Comparison of ENCODE assay signal across 15 mouse cellular contexts in the genomic region with DNA sequence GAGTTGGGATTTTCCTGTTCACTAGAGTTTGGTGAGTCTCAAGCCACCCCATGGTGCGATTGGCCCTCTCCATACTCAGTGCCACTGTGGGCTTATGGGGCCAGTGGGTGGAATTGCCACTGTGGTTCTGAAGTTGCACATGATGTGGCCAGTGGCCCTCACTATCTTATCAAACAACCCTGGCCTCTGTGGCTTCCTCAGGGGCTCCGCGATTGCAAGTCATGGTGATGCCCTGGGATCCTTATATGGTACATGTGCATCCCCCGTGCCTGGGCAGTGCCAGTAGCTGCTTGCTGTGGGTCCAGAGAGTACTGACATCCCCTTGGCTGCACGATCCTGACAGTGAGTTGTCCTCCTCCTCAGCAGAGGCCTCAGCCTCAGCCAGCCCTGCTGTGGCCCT. TPM values are rescaled to one million over a fixed set of nuclear protein-coding genes. Genes with fewer than 3 reads are reported as not detected.
DNase-seq lines count a peak whose midpoint lies in the region; ATAC-seq and TF ChIP-seq lines count a peak whose summit lies in the region.
"Had no signal": no experiment of that assay in that cellular context is flagged by ENCODE, and none has a peak within 500 bp of the region (broad histone marks: within the 10 kb centered on the region; RNA-seq: fewer than 3 reads in every experiment).

No protein-coding gene starts in this region.

- peak overlapping the region; percentile 8 to 57; a peak in 1 of 4 replicates for H3K27ac ChIP-seq in heart, embryonic 14.5 days (replicated peaks in 1 of 2; ENCODE audit: control insufficient read depth in 1 of 2, insufficient read depth in 1 of 2, low read depth in 2 of 2, low read length in 2 of 2)
- peak overlapping the region; percentile 51 for H3K27ac ChIP-seq in brown adipose tissue, adult 24 weeks (replicated peaks; ENCODE audit: low read depth, low read length)
- peak overlapping the region; percentile 15; the same call in 1 of the 2 replicates for H3K27ac ChIP-seq in liver, embryonic 12.5 days
- H3K27ac ChIP-seq: neural tube, embryonic 13.5 days had no signal

- no peak for ATAC-seq in heart, embryonic 14.5 days (ENCODE audit: insufficient number of reproducible peaks, insufficient read depth, low FRiP score, low read depth)
- ATAC-seq in liver, embryonic 12.5 days: peak; percentile 62
- peak; percentile 61 for ATAC-seq in megakaryocyte progenitor cell, adult 5-6 weeks (replicated peaks; ENCODE audit: poor library complexity)
- ATAC-seq: forebrain, embryonic 14.5 days; inflammation-experienced regulatory T-cells, adult 6 months; midbrain, embryonic 15.5 days had no signal

- H3K9ac ChIP-seq in heart, embryonic 14.5 days (ENCODE audit: low read length): peak overlapping the region; percentile 31; the same call in 1 of the 2 replicates
- no peak overlapping the region for H3K9ac ChIP-seq in liver, embryonic 12.5 days
- H3K9ac ChIP-seq: midbrain, embryonic 15.5 days; neural tube, embryonic 13.5 days had no signal

- no peaks in the 10 kb centered on the region for H3K27me3 ChIP-seq in heart, embryonic 14.5 days (ENCODE audit: control insufficient read depth, insufficient read depth, low read length)
- peaks cover 4% of the 10 kb centered on the region; the same call in 1 of the 2 replicates for H3K27me3 ChIP-seq in liver, embryonic 12.5 days (replicated peaks)
- H3K27me3 ChIP-seq: neural tube, embryonic 13.5 days had no signal

- no peaks in the 10 kb centered on the region for H3K9me3 ChIP-seq in heart, embryonic 14.5 days (ENCODE audit: control insufficient read depth, low read length)
- H3K9me3 ChIP-seq in liver, embryonic 12.5 days (replicated peaks): no peaks in the 10 kb centered on the region
- H3K9me3 ChIP-seq: midbrain, embryonic 15.5 days; neural tube, embryonic 13.5 days had no signal

- TF ChIP-seq CTCF in lung, adult 2 months (IDR thresholded peaks at IDR 0.05; ENCODE audit: insufficient read depth, low read length): no peak

- H3K4me1 ChIP-seq in heart, embryonic 14.5 days (ENCODE audit: control insufficient read depth in 2 of 2, insufficient read depth in 2 of 2, low read length in 2 of 2): peaks cover 48 to 70% of the 10 kb centered on the region in 2 experiments
- H3K4me1 ChIP-seq in brown adipose tissue, adult 24 weeks (ENCODE audit: control insufficient read depth, insufficient read depth, insufficient read length, low read length): no peaks in the 10 kb centered on the region; the same call in 1 of the 2 replicates
- peaks cover 44% of the 10 kb centered on the region for H3K4me1 ChIP-seq in liver, embryonic 12.5 days
- H3K4me1 ChIP-seq in lung, adult 2 months (ENCODE audit: control insufficient read depth, insufficient read depth, low read length): peaks cover 22% of the 10 kb centered on the region

- peaks cover 4% of the 10 kb centered on the region; the same call in 1 of the 2 replicates for H3K36me3 ChIP-seq in heart, embryonic 14.5 days (ENCODE audit: control insufficient read depth, insufficient read depth, low read length)
- H3K36me3 ChIP-seq in liver, embryonic 12.5 days: no peaks in the 10 kb centered on the region
- H3K36me3 ChIP-seq: midbrain, embryonic 15.5 days; neural tube, embryonic 13.5 days had no signal

- H3K4me3 ChIP-seq in heart, embryonic 14.5 days (ENCODE audit: control insufficient read depth in 1 of 2, insufficient read depth in 1 of 2, low read depth in 1 of 2, low read length in 2 of 2): no peak overlapping the region
- H3K4me3 ChIP-seq in brown adipose tissue, adult 24 weeks (ENCODE audit: insufficient read depth, low read depth, low read length): no peak overlapping the region
- no peak overlapping the region for H3K4me3 ChIP-seq in liver, embryonic 12.5 days
- H3K4me3 ChIP-seq in lung, adult 2 months (replicated peaks; ENCODE audit: extremely low read depth, low read depth, low read length): no peak overlapping the region
- H3K4me3 ChIP-seq: midbrain, embryonic 15.5 days; neural tube, embryonic 13.5 days had no signal

- no peak for TF ChIP-seq POLR2A in lung, adult 2 months (IDR thresholded peaks at IDR 0.05; ENCODE audit: borderline replicate concordance, extremely low read depth, low read depth, low read length)

- 45% methylated on average over 5 of the region's 5 CpGs for WGBS in heart, embryonic 14.5 days
- 31% methylated on average over 5 of the region's 5 CpGs for WGBS in liver, embryonic 12.5 days (ENCODE audit: insufficient replicate concordance)
- 70% methylated on average over 5 of the region's 5 CpGs for WGBS in lung, adult 2 months

- no peak for DNase-seq in heart, adult 18-20 months
- no peak for DNase-seq in lung, adult 2 months
- no peak for DNase-seq in layer of hippocampus, postnatal 14 days (ENCODE audit: low spot score in 2 of 2)
- DNase-seq: adrenal gland, adult 2 months; cerebellum, adult 8-10 months; kidney, adult 9 months; lung, postnatal 14 days had no signal

- no peak overlapping the region for H3K4me2 ChIP-seq in heart, embryonic 14.5 days (ENCODE audit: low read length)
- peak overlapping the region; percentile 8 for H3K4me2 ChIP-seq in liver, embryonic 12.5 days
- H3K4me2 ChIP-seq: midbrain, embryonic 15.5 days; neural tube, embryonic 13.5 days had no signal

RNA-seq across cellular contexts. Expression of gene Parvb, which starts 25.0 kb away (rescaled TPM):
- polyA plus RNA-seq in heart, embryonic 14.5 days (2014; fragmentation: Nextera tagmentation; extraction: Ambion mirVana): 15.1 and 18.5 TPM in 2 replicates
- 100 to 1,000 TPM in 1 of 2 experiments, 10 to 100 TPM in 1; 89.9 to 103 TPM for total RNA-seq in heart, adult 18-20 months (2021)
- polyA plus RNA-seq in brown adipose tissue, adult 24 weeks (2012; ENCODE audit: insufficient read depth, insufficient read length, missing spikeins): 3.0 and 8.7 TPM in 2 replicates
- 7.5 and 10.0 TPM in 2 replicates for polyA plus RNA-seq in liver, embryonic 12.5 days (2016; fragmentation: Nextera tagmentation; extraction: Ambion mirVana)
- total RNA-seq in megakaryocyte progenitor cell, adult 5-6 weeks (2015): 3.8 and 4.6 TPM in 2 replicates
- 0.33 and 1.5 TPM in 2 replicates for total RNA-seq in megakaryocyte progenitor cell, adult 5-6 weeks (2017)
- polyA plus RNA-seq in lung, adult 2 months (2012; rRNA removed): 39.3 and 47.5 TPM in 2 replicates
- total RNA-seq in layer of hippocampus, postnatal 14 days (2021): 10 to 100 TPM; 56.7 to 57.8 TPM
